Mouse (Mus musculus): ENCODE data around the gene Plekhh1. TPM values are rescaled to one million over a fixed set of nuclear protein-coding genes. Genes with fewer than 3 reads are reported as not detected.

The Plekhh1 gene
- total and polyA plus RNA-seq, 3 experiments, result 0.35 to 2.3 TPM; not detected in 1

- no peaks in the 10 kb centered on the region for H3K9me3 ChIP-seq (replicated peaks; ENCODE audit: insufficient read depth, low read length)
- H3K27me3 ChIP-seq (ENCODE audit: control insufficient read depth in 1 of 2, insufficient read depth in 2 of 2, low read length in 2 of 2), result no peaks in the 10 kb centered on the region
- H3K36me3 ChIP-seq (ENCODE audit: control insufficient read depth in 1 of 2, insufficient read depth in 2 of 2, low read length in 2 of 2), result peaks cover 0 to 28% of the 10 kb centered on the region in 2 experiments; a peak in 2 of 4 replicates
- TF ChIP-seq SMC3 (IDR thresholded peaks at IDR 0.05; ENCODE audit: low read depth, low read length) (no peak), ZKSCAN1 (IDR thresholded peaks at IDR 0.05; ENCODE audit: low read depth, low read length) (no peak), POLR2A (IDR thresholded peaks at IDR 0.05; ENCODE audit: control insufficient read depth in 1 of 2, insufficient read depth in 1 of 2, low read depth in 1 of 2, low read length in 2 of 2, poor library complexity in 1 of 2) (no peak), CHD1 (IDR thresholded peaks at IDR 0.05; ENCODE audit: low read depth, low read length) (no peak), GABPA (IDR thresholded peaks at IDR 0.05; ENCODE audit: low read depth, low read length) (no peak)
- H3K27ac ChIP-seq (ENCODE audit: control insufficient read depth, low read depth, low read length), result no peak overlapping the region; the same call in none of the 2 replicates
- H3K4me3 ChIP-seq (ENCODE audit: control insufficient read depth in 1 of 2, insufficient read depth in 1 of 2, low read depth in 2 of 2, low read length in 2 of 2), result peak overlapping the region in 1 of 2 experiments; percentile 32; a peak in 2 of 4 replicates
- peak overlapping the region; percentile 40; the same call in 1 of the 2 replicates for H3K9ac ChIP-seq (ENCODE audit: control insufficient read depth, low read depth, low read length, poor library complexity, severe bottlenecking)
- DNase-seq (ENCODE audit: low read depth, low spot score), result no peak
- H3K4me1 ChIP-seq (ENCODE audit: control insufficient read depth in 1 of 2, insufficient read depth in 2 of 2, low read length in 2 of 2), result peaks cover 13 to 43% of the 10 kb centered on the region in 2 experiments
- H3K79me2 ChIP-seq (ENCODE audit: control insufficient read depth, insufficient read depth, low read length, poor library complexity), result peaks cover 1% of the 10 kb centered on the region; the same call in 1 of the 2 replicates
Measured at GRCm38 (mm10) chr12:78981938-78982825, 46.8 kb upstream of the Plekhh1 start.

DNA sequence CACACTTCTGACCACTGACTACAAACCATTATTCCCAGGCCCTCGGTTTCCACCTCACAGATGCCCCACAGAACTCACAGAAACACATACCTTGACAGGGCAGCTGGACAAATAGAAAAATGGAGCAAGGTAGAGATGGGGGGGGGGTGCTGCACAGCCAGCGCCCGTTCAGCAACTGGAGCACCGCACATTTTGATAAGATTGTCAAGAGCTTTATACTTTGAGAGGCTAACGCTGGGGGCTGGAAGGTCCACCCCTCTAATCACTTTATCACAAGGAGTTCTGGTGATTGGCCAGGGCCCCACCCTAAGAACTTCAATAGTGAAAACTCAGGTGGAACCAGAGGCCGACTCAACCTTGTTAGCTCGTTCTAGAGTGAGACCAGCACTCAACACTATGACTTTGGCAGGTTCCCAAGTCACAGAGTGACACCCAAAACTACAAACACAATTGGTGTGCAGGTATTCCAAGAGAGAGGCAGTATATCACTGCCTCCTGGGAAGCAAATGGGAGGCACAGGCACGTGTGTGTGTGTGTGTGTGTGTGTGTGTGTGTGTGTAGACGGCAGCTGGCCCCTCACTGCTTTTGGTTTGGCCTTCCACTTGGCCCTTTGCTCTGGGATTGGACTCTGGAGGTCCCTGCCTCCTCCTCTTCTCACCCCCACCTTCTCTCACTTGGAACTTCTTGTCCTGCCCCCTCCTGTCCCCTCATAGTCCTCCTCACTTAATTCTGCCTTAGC, 45.5 kb upstream of the Plekhh1 start:
- peak; percentile 66 for DNase-seq (ENCODE audit: low read depth, low spot score)
- H3K4me3 ChIP-seq (ENCODE audit: control insufficient read depth in 1 of 2, insufficient read depth in 1 of 2, low read depth in 2 of 2, low read length in 2 of 2), result peak overlapping the region; percentile 30 to 32
- H3K27ac ChIP-seq (ENCODE audit: control insufficient read depth, low read depth, low read length), result peak overlapping the region; percentile 52
- no peaks in the 10 kb centered on the region for H3K9me3 ChIP-seq (replicated peaks; ENCODE audit: insufficient read depth, low read length)
- peaks cover 0 to 21% of the 10 kb centered on the region in 2 experiments; a peak in 2 of 4 replicates for H3K36me3 ChIP-seq (ENCODE audit: control insufficient read depth in 1 of 2, insufficient read depth in 2 of 2, low read length in 2 of 2)
- H3K79me2 ChIP-seq (ENCODE audit: control insufficient read depth, insufficient read depth, low read length, poor library complexity), result peaks cover 1% of the 10 kb centered on the region; the same call in 1 of the 2 replicates
- peak overlapping the region; percentile 40 for H3K9ac ChIP-seq (ENCODE audit: control insufficient read depth, low read depth, low read length, poor library complexity, severe bottlenecking)
- H3K27me3 ChIP-seq (ENCODE audit: control insufficient read depth in 1 of 2, insufficient read depth in 2 of 2, low read length in 2 of 2), result no peaks in the 10 kb centered on the region
- peaks cover 10 to 35% of the 10 kb centered on the region in 2 experiments for H3K4me1 ChIP-seq (ENCODE audit: control insufficient read depth in 1 of 2, insufficient read depth in 2 of 2, low read length in 2 of 2)
- TF ChIP-seq USF2 (IDR thresholded peaks at IDR 0.05; ENCODE audit: borderline replicate concordance in 1 of 2, insufficient read depth in 1 of 2, low read depth in 1 of 2, low read length in 2 of 2) (no peak), TAL1 (IDR thresholded peaks at IDR 0.05; ENCODE audit: low read length) (no peak), NRF1 (IDR thresholded peaks at IDR 0.05; ENCODE audit: insufficient read depth, low read depth, low read length, poor library complexity, severe bottlenecking) (no peak), MYC (IDR thresholded peaks at IDR 0.05; ENCODE audit: low read depth, low read length) (no peak), MAZ (IDR thresholded peaks at IDR 0.05; ENCODE audit: low read depth, low read length) (peak; percentile 70; the same call in 1 of the 2 replicates), MYB (IDR thresholded peaks at IDR 0.05; ENCODE audit: low read depth, low read length) (no peak), SIN3A (IDR thresholded peaks at IDR 0.05; ENCODE audit: low read length) (peak; percentile 44; the same call in 1 of the 2 replicates), MAFK (IDR thresholded peaks at IDR 0.05; ENCODE audit: borderline replicate concordance, low read depth, low read length) (no peak), ZMIZ1 (IDR thresholded peaks at IDR 0.05; ENCODE audit: low read depth, low read length) (no peak), POLR2AphosphoS5 (IDR thresholded peaks at IDR 0.05; ENCODE audit: borderline replicate concordance, low read depth, low read length) (no peak), NELFE (IDR thresholded peaks at IDR 0.05; ENCODE audit: low read depth, low read length) (no peak), POLR2AphosphoS2 (IDR thresholded peaks at IDR 0.05; ENCODE audit: low read length) (no peak), MEF2A (IDR thresholded peaks at IDR 0.05; ENCODE audit: extremely low read depth, insufficient replicate concordance, low read depth, low read length, poor library complexity, severe bottlenecking) (no peak), GABPA (IDR thresholded peaks at IDR 0.05; ENCODE audit: low read depth, low read length) (no peak), EP300 (IDR thresholded peaks at IDR 0.05; ENCODE audit: low read depth in 1 of 2, low read length in 2 of 2) (peak; percentile 54 to 58; a peak in 3 of 4 replicates), GATA1 (IDR thresholded peaks at IDR 0.05; ENCODE audit: low read depth, low read length) (peak; percentile 24; the same call in 1 of the 2 replicates), ELF1 (IDR thresholded peaks at IDR 0.05; ENCODE audit: low read depth, low read length) (no peak), ZC3H11A (IDR thresholded peaks at IDR 0.05; ENCODE audit: low read depth, low read length) (no peak), BHLHE40 (IDR thresholded peaks at IDR 0.05; ENCODE audit: borderline replicate concordance, low read depth, low read length) (no peak), E2F4 (IDR thresholded peaks at IDR 0.05; ENCODE audit: borderline replicate concordance, low read depth, low read length) (no peak), HCFC1 (IDR thresholded peaks at IDR 0.05; ENCODE audit: low read depth, low read length) (no peak), CTCF (IDR thresholded peaks at IDR 0.05 in 2 of 3, conservative IDR thresholded peaks at IDR 0.05 in 1 of 3; ENCODE audit: control insufficient read depth in 1 of 3, insufficient read depth in 1 of 3, low read depth in 2 of 3, low read length in 3 of 3, poor library complexity in 1 of 3, severe bottlenecking in 1 of 3) (no peak), SMC3 (IDR thresholded peaks at IDR 0.05; ENCODE audit: low read depth, low read length) (no peak), MXI1 (IDR thresholded peaks at IDR 0.05; ENCODE audit: low read depth, low read length) (no peak)

Measured in MEL (cell line).